Mouse (Mus musculus) left cerebral cortex, postnatal 36 days (tissue): Measurements from ENCODE around the gene Fstl1. TPM values are rescaled to one million over a fixed set of nuclear protein-coding genes. Genes with fewer than 3 reads are reported as not detected.
A peak's percentile ranks its signal among the peaks of the same experiment; 100 is the strongest.

ENCODE experiments used
- DNase-seq, 2 experiments: peaks; one replicate each; pipeline ENCODE4 v3.0.0; 2021 to 2022; ENCODE audit warnings: low spot score in 2 of 2, mixed read lengths in 1 of 2
- intact Hi-C: fragments of 180-260 bp; cut with DNase I; formaldehyde crosslinking; loops from one replicate; pipeline ENCODE4 v1.15.1; 2025
- total RNA-seq, 2 experiments: library from RNA; stranded (reverse); gene quantifications; 2 replicates each; pipeline ENCODE4 v1.2.3; 2021

Fstl1 gene
- total RNA-seq, 2 experiments from 2014 or later = 28.6 to 32.6 TPM

GRCm38 (mm10) chr16:37780911-37781310, 4.2 kb downstream of the Fstl1 start:
- intact Hi-C loops = no loop called here
- no peak for DNase-seq

GRCm38 (mm10) chr16:37784526-37784925, 7.9 kb downstream of the Fstl1 start:
- DNase-seq = no peak
- intact Hi-C loops = no loop called here

DNA sequence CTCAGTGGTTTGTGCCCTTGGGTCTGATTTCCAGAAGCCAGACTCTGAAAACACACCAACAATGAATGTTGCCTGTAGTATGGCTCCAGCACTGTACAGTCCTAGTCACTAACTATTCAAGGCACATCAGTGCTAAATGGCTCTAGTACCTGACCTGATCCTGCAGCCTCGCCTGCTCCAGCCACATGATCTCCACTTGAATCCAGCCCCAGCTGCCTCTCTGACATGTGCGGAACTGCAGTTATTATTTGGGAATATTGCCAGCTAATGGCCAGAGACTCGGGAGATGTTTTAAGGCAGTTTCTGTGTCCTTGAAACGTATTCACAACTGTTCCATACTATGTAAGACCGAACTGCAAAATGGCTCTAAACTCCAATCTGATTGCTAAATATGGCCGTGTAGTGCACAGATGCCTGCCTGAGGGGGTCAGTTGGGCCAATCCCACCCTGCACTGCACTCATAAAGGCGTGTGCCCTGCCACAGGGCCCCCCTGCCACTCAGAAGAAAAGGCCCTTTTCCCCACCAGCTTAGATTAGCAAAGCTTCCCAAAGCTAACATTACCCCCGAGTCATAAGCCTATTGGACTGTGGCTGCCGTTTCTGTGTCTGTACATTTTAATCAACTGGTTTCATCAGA, 11.0 kb downstream of the Fstl1 start:
- intact Hi-C loops = no loop called here

GRCm38 (mm10) chr16:37788367-37789014, 11.8 kb downstream of the Fstl1 start:
- intact Hi-C loops = no loop called here
- peak in 1 of 2 experiments; percentile 25 for DNase-seq

More for the DNA sequence above, 11.0 kb downstream of the Fstl1 start:
- no peak for DNase-seq

GRCm38 (mm10) chr16:37789015-37789381, 12.3 kb downstream of the Fstl1 start:
- no peak for DNase-seq
- intact Hi-C loops = no loop called here

DNA sequence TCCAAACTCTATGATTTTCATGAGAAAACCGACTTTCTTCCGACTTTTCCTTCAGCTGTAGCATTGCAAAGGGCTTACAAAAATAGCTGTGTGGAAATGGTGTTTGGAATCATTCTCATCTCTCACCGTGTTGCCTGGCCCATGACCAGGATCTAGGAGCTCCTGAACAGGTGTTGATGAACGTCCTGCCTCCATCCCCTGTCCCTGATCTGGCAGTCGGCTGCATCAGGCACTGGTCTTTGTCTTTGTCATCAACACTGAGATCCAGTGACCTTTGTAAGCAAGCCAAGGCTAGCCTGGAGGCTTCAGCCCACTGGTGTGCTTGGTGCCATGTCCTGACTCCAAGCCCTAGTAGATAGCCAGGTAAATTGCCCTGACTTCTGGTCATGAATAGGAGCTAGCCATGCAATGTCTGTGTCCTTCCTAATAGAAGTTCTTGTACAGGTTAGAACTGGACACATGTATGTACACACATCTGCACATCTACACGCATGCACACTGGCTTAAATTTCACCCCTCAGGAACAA, 12.8 kb downstream of the Fstl1 start:
- intact Hi-C loops = no loop called here
- no peak for DNase-seq

DNA sequence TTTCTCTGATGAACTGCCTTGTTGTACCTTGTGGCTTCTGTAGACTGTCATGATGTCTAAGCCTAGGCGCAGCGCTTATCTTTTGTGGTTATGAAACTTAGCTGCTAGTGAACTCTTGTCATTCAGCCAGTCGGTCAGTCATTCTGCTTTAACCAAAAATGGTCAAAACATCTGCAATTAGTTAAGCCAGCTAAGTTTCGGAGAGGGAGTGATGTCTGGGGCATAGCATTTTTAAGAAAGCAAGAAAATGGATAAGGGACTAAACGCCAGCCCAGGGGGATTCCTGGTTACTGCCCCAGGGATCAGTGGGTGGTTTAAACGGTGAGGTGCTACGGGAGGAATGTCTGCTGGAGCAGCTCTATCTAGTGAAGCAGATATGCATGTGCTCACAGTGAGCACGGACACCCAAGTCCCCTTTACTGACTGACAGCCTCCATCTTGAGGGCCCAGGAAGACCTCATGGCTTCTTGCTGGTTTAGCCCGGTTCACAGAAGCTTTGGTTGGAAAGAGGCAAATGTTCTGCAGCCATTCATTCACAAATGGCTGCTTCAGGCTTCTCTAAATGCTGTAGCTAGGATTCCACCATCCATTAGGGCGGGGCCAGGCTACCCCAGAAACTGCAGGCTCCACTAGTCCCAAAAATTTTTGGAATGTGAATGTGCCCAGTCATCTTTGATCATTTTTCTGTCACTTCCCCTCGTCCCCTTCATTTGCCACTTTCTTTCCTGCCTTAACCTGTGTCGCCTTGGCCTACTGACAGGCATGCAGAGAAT, 13.5 kb downstream of the Fstl1 start:
- intact Hi-C loops = no loop called here
- DNase-seq = no peak

- DNase-seq = no peak
- intact Hi-C loops = no loop called here
Measured at GRCm38 (mm10) chr16:37790781-37791175, 14.1 kb downstream of the Fstl1 start.

DNA sequence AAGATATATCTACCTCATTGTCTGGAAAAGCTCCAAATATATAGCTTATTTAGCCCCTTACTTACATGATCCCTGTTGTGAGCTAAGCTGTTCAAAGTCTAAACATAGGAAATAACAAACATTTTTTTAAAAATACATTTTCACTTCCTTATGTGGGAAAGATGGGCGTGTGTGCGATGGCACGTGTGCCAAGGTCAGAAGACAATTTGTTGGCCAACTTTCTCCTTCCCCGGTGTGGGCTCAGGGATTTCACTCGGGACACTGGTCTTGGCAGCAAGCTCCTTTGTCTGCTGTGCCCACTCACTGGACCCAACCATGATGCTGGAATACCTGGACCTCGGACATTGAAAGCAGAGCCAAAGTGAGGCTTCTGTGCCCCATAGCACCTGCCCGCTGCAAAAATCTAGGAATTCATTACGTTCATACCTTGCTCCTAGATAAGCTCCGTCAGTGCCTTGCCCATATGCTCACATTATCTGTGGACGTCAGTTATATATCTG, 19.0 kb downstream of the Fstl1 start:
- intact Hi-C loops = no loop called here
- no peak for DNase-seq

DNA sequence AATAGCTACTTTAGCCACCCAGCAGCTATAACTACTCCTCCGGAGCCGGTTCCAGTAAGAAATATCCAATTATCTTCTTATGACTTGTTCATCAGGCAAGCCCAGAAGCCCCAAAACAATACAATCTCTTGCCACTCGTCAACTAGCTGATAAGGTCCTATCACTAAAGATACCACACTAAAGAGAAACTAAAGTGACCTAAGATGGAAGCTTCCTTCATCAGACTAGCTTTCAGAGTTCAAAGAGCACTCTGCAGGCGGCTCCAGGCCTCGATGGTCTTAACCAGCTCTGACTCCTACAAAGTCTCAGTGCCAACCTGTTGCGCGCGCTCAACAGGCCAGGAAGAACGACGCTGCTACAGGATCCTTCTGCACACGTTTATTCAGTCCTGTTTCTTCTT, 19.6 kb downstream of the Fstl1 start:
- DNase-seq = no peak
- intact Hi-C loops = no loop called here

DNA sequence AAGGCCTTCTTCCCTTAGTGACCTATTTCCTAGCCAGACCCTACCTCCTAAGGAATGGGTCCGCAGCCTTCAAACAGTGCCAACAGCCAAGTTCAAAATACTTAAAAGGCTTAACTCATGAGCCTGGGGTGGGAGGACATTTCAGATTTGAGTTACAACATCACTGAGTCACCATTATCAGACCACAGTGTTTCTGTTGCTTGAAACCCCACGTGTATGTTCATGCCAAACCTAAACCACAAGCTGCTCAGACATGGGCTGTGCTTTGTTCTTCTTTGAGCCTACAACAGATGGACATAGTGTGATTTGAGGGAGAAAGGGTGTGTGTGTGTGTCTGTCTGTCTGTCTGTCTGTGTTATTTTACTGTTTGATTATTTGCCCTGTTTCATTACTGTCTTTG, 24.4 kb downstream of the Fstl1 start:
- intact Hi-C loops = no loop called here
- no peak for DNase-seq

DNA sequence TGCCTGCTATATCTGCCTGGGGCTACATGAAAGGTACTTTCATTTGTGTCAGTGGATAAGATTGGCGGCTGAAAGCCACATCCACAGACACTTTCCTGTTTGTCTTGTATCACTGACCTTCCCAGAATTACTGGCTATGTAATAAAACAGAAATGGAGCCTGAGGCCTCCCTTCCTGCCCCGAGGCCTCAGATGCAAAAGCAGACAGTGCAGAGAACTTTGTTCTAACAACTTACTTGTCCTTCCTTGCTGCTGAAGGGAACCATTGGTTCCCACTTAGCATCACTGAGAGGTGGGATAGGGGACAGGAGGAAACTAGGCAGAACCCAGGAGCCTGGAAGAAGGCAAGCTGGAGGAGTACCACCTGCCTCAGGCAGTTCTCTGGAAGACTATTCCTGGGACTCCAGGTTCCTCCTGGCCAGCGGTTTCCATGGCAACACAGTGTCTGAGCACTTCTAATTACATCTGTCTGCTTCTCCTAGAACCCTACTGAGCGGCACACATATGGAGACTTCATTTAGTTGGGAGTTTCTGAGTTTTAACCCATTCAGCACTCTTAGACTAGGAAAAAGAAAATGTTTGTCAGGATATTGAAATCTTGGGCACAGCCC, 26.1 kb downstream of the Fstl1 start:
- DNase-seq = peak; percentile 57 to 64
- intact Hi-C loops = no loop called here

GRCm38 (mm10) chr16:37803387-37803950, 26.8 kb downstream of the Fstl1 start:
- intact Hi-C loops = no loop called here
- DNase-seq = no peak

DNA sequence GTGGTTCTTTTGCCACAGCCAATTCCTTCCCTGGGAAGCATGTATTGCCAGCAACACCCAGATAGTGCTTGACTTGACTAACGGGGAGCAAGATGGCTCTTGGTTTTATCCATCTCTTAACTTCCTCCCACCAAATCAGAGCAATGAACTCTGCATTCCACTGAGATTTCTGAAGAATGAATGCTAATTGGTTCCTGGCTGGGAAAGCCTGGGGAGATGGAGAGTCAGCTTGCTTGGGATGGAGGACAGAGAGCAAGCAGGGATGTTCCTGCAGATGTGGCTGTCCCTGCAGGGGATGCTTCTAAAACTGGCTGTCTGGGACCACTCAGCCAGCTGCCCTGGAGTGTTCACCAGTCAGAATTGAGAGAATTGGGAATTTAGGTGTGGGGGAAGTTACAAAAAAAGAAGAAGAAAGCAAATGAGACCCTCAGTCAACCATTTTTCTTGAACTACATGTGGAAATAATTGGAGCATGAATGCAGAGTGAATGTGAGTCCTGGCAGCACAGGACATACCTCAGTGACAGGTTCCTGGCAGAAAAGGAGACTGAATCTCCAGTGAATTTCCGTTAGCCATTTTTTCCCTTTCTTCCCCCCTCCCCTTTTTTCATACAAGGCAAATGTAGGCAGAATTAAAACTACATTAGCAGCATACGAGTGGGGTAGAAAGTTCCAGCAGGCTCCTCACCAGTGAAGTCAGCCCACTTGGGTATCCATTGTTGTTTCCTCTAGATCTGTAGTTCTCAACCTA, 29.2 kb downstream of the Fstl1 start:
- intact Hi-C loops = no loop called here

GRCm38 (mm10) chr16:37807269-37807668, 30.6 kb downstream of the Fstl1 start:
- DNase-seq = no peak
- intact Hi-C loops = no loop called here

More for the DNA sequence above, 29.2 kb downstream of the Fstl1 start:
- DNase-seq = no peak

GRCm38 (mm10) chr16:37808866-37809622, 32.4 kb downstream of the Fstl1 start:
- intact Hi-C loops = no loop called here
- no peak for DNase-seq

DNA sequence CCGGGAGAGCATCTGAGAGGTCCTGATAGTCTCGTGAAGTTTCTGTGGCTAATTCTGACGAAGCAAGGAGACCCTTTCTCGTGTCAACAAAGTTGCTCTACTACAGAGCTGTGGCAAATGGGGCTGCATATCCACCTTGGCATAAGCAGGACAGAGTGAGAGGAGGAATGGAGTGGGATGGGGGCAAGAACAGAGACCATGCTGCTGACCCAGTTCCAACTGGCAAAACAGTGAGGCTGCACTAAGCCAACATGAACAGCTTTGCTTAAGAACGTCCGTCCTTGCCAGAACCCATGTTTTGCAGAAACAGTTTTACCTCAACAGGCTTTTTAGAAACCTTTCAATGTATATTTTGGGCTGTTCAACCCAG, 32.9 kb downstream of the Fstl1 start:
- intact Hi-C loops = no loop called here
- no peak for DNase-seq

DNA sequence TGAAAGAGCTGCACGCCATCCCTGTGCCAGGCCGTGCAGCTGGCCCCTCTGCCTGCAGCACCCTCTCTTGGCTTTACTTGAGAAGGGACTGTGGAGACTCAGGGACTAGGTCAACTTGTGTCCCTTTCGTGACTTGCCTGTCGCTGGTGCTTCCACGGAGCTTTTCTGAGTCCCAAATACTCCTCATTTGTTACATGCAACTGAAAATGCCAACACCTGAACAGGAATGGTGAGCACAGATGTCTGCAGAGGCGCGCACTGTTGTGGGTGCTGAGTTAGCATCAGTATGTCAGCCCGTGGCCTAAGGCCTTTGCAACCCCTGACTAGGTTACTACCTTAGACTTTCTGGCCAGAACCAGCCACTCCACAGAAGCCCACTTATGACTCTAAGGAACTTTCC, 35.2 kb downstream of the Fstl1 start:
- DNase-seq = no peak
- intact Hi-C loops = loop anchor here (2.0 to 5.0 kb wide), 3 partner anchors 55 to 127 kb away; partner anchors contain the start of gene Lrrc58
